Mouse (Mus musculus): ENCODE results near the gene Chit1.

GRCm38 (mm10) chr1:134064296-134064831 lies 46.7 kb upstream of the Chit1 start:
- TF ChIP-seq POLR2AphosphoS2 (IDR thresholded peaks at IDR 0.05; ENCODE audit: insufficient read length, low read depth) (no peak), TCF12 (IDR thresholded peaks at IDR 0.05; ENCODE audit: insufficient read depth, poor library complexity, severe bottlenecking) (no peak), TCF3 (IDR thresholded peaks at IDR 0.05; ENCODE audit: insufficient read length, low read depth) (no peak), POLR2A (IDR thresholded peaks at IDR 0.05; ENCODE audit: insufficient read length, low read depth) (no peak)

Measured in myocyte (in vitro differentiated cells).